Mouse (Mus musculus): ENCODE measurements at regions not wholly inside any gene's neighbourhood (a gene's known extent, or its start where the extent isn't known, plus 50 kb on each side); places are given as distances from the start of the nearest gene placed in this dataset.

DNA sequence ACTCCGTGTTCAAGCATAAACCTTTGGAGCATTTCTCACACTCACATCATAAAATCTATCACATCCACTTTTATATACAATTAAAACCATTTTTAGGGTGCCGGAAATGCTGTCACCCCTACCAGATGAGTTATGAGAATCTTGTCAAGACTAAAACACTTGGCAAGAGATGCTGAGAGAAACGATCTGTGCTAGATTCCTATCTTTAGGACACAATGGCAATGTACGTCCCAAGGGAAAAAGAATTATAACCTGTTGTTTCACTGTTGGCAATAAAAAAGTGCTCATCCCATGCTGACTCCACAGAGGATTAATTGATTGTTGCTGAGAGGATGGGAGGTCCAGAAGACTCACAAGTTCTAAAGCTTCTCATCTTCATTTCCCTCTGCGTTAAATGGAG is 389.7 kb upstream of the C030005K15Rik start:
- no peak for TF ChIP-seq POLR2A (IDR thresholded peaks at IDR 0.05; ENCODE audit: control insufficient read depth, extremely low read depth, insufficient read depth, low read length, poor library complexity)
- TF ChIP-seq CTCF (IDR thresholded peaks at IDR 0.05; ENCODE audit: borderline replicate concordance, control insufficient read depth, extremely low read depth, insufficient read depth, low read length, poor library complexity), result no peak
